Mouse (Mus musculus) activated CD4-positive, CD25-positive, alpha-beta regulatory T cell, adult 4 months (primary cell): ENCODE results near the gene Gm26602. TPM values are rescaled to one million over a fixed set of nuclear protein-coding genes. Genes with fewer than 3 reads are reported as not detected.
"Not testable (repeated sequence)": the region's sequence is repeated elsewhere in the genome, so short reads cannot be mapped to it uniquely, and the experiment has no call there.

Experiments
- ATAC-seq: one replicate; pipeline ENCODE4 v1.8.0; 2017
- polyA plus RNA-seq, 2 experiments: library from polyadenylated mRNA; unstranded; fragments of 100-300 nt; shearing (Covaris generic); gene quantifications; one replicate each; pipeline ENCODE4 v1.2.1; 2017

Gene Gm26602
- polyA plus RNA-seq = not detected

- no peak for ATAC-seq
Observed at GRCm38 (mm10) chr10:79910556-79910955, at the start of gene Gm26602. Gene Gm26602, plus strand, starts transcription at chr10:79910856.

GRCm38 (mm10) chr10:79861230-79862048 lies 49.2 kb upstream of the Gm26602 start:
- no peak for ATAC-seq

- no peak for ATAC-seq
Observed at GRCm38 (mm10) chr10:79862049-79862788, 48.4 kb upstream of the Gm26602 start.

DNA sequence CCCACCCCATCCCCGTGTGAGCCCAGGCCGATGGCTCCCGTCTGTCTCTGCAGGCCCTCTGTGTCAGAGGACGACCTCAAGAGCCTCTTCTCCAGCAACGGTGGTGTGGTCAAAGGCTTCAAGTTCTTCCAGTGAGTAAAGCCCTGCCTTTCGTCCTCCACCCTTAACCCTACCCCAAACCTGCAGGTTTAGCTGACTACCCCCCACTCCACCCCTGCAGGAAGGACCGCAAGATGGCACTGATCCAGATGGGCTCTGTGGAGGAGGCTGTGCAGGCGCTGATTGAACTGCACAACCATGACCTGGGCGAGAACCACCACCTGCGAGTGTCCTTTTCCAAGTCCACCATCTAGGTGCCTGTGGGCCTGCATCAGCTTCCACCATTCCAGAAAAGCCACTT lies 47.7 kb upstream of the Gm26602 start:
- no peak for ATAC-seq

- no peak for ATAC-seq
Observed at GRCm38 (mm10) chr10:79864351-79865188, 46.1 kb upstream of the Gm26602 start.

GRCm38 (mm10) chr10:79865189-79865601 lies 45.5 kb upstream of the Gm26602 start:
- no peak for ATAC-seq

GRCm38 (mm10) chr10:79865801-79866295 lies 44.8 kb upstream of the Gm26602 start:
- no peak for ATAC-seq

DNA sequence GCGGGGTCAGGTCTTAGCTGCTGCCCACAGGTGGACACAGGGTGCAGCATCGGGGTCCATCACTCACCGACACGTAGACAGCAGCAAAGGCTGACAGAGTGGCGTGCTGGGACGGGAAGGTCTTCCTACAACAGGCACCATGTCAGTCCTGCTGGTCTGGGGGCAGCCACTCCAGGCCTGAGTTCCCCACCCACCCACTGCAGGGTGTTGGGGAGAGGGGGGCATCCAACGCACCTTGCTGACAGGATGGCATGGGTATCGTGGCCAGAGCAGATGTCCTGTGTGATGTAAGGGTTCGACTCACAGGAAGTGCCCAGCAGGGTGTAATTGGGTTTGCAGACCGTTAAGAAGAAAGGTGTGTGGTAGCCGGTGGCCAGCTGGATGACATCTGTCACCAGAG lies 44.1 kb upstream of the Gm26602 start:
- ATAC-seq = no peak

- ATAC-seq = no peak
Observed at GRCm38 (mm10) chr10:79871845-79872244, 38.8 kb upstream of the Gm26602 start.

DNA sequence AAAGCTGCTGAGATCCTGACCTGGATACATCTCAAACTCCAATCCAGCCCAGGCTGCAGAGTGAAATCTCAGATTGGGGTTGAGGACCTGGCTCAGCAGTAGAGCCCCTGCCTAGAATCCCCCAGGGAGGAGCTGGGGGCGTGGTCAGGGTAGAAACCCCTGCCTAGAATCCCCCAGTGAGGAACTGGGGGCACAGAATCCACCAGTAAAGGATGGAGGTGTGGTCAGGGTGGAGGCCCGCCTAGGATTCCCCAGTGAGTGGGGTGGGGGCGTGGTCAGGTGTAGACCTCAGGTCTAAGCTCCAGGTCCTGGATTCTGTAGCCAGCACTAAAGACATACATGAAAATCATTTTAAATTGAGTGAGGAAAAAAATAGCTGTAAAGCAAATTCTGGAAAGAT lies 37.8 kb upstream of the Gm26602 start:
- no peak for ATAC-seq

DNA sequence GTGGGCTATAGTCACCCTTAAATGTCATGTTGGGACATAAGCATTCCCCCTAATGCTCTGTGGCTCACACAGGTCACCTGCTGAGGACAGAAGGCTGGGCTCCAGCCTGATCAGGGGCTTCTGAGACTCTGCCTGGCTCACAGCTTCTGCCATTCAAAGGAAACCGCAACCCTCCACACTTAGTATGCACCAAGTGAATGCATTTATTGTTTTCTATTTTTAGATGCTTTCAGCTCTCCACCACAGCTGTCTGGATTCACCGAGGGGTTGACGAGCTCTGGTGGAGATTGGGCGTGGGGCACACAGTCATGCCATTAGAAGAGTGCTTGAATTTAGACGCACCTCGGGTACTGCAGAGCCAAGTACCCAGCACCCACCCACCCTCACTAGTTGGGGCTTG lies 37.3 kb upstream of the Gm26602 start:
- no peak for ATAC-seq

GRCm38 (mm10) chr10:79873715-79874289 lies 36.9 kb upstream of the Gm26602 start:
- ATAC-seq = no peak

DNA sequence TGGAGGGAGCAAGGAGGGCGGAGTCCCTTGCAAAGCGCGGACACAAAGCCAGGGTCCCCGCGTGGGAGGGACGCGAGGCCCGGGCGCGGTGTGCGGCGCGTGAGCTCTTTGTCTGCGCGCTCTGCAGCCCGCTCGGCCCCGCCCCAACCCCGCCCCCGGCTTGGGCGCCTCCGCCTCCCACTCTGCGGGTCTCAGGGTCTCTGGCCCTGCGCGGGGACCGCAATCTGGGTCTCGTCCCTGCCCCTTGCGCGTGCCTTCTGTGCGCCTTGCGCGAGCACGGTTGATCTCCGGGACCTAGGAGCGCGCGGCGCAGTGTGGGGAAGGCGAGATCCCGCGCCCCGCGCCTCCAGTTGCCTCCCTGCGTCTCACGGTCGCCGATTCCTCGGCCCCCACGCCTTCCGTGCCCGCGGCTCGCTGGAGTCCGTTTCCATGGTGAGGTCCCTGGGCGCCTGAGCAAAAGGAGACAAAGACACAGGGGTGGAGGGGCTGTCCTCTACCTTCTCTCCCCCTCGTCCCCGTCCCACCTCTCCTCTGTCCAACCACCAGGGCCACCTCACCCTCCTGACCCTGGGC lies 36.3 kb upstream of the Gm26602 start, which contains the start of the genes Prtn3 and Plppr3:
TSS of gene Prtn3 (plus strand) at position 187 of the 573 bp plus-strand sequence.
TSS of gene Plppr3 (minus strand) at position 345 of the 573 bp plus-strand sequence.
- ATAC-seq = no peak

GRCm38 (mm10) chr10:79877174-79877573 lies 33.5 kb upstream of the Gm26602 start:
- ATAC-seq = no peak

DNA sequence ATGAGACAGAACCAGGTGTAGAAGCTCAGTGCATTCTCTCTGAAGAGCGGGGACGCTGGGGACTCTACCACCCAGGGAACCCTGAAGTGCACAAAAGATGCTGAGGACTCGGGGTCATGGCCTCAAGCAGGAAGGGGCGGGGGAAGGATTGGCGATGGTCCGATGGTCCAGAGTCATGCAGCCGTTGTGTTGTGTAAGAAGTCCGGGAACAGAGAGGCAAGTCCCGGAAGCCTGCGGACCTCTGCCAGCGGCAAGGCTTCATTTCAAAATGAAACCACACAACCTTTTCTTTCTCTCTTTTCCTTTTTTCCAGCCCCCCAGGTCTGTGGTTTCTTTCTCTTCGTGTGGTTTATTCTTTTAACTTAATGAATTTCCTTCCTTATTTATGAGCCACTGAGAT lies 32.9 kb upstream of the Gm26602 start:
- no peak for ATAC-seq

DNA sequence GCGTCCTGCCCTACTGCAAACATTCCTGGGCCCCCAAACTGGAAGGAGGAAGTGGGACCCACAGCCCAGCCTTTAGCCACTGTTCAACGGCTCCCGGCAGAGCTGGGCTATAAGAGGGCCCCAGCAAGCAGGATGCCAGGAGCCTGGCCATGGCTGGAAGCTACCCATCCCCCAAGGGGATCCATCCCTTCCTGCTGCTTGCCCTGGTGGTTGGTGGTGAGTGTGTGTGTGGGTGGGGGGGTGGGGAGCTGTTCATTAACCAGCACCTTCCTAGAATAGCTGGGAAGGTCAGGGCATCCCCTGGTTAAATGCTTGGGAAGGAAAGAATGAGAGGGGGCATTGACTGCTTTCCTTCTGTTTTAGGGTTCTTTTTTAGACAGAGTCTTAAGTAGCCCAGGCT lies 31.1 kb upstream of the Gm26602 start:
- no peak for ATAC-seq

GRCm38 (mm10) chr10:79880721-79881120 lies 29.9 kb upstream of the Gm26602 start:
- ATAC-seq = no peak

DNA sequence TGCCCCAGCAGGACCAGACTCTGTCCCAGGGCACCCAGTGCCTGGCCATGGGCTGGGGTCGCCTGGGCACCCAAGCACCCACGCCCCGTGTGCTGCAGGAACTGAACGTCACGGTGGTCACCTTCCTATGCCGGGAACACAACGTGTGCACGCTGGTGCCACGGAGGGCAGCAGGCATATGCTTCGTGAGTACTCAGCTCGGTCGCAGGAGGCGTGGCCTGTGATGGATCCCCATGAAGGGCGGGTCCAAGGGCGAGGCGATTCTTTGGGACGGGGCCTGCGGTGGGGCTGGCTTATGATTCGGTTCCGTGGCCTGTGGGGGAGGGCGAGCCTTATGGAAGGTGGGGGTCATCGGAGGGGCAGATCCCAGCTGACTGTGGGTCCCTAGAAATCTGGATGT lies 28.7 kb upstream of the Gm26602 start:
- ATAC-seq = no peak

DNA sequence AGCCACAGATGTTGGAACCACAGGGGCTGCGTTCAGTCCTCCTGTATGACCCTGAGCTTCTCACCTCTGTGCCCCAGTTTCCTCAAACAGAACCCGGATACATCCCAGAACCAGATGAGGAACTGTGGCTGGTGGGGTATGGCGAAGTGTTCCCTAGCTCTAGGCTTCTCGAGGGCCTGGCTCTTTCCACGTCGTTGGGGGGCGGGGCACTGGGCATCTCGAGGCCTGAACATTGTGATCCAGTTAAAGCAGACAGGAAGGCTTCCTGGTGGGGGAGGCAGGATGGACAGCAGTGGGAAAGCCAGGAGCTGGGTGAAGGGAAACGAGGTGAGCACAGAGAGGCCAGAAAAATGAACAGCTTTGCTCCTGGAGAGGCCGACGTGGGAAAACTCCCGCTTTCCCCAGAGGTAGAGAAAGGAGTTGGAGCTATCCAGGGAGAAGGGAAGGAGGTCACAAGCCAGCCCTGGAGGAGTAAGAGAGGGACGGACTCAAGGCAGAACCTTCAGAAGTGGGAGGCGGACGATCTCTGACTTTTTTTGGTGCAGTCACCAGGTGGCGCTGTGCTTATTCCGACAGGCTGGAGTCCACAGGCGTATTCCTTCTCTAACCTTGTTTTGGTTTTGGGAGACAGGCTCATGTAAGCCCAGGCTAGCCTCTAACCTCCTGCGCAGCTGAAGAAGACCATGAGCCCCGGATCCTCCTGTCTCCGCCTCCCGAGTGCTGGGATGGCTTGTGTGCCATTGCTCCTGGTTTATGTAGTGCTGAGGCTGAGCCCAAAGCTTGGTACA lies 27.2 kb upstream of the Gm26602 start:
- peak; percentile 28 for ATAC-seq

- ATAC-seq = no peak
Observed at GRCm38 (mm10) chr10:79884446-79884845, 26.2 kb upstream of the Gm26602 start.

- ATAC-seq = not testable (repeated sequence)
Observed at GRCm38 (mm10) chr10:79884938-79885337, 25.7 kb upstream of the Gm26602 start.
